Mouse (Mus musculus) forebrain, embryonic 16.5 days (tissue): ENCODE results near the gene G6pdx. TPM values are rescaled to one million over a fixed set of nuclear protein-coding genes. Genes with fewer than 3 reads are reported as not detected.

Source experiments
- polyA plus RNA-seq: library from polyadenylated mRNA; unstranded; fragments of >200 nt; fragmentation: Nextera tagmentation; extraction: Ambion mirVana; gene quantifications from 2 replicates; pipeline ENCODE4 v1.2.1, GENCODE M21; 2015

Gene G6pdx
- polyA plus RNA-seq, 1 experiment from 2014 or later = 60.7 TPM

Other genes starting within 250 kb of the G6pdx start
- 126 and 133 TPM in 2 replicates for gene Flna, start 179.4 kb downstream of the G6pdx start, polyA plus RNA-seq
- gene Emd, start 174.5 kb downstream of the G6pdx start, polyA plus RNA-seq = 13.7 and 17.9 TPM in 2 replicates
- gene Rpl10, start 158.4 kb downstream of the G6pdx start, polyA plus RNA-seq = 482 and 489 TPM in 2 replicates
- gene Taz, start 147.3 kb downstream of the G6pdx start, polyA plus RNA-seq = 96.3 and 104 TPM in 2 replicates
- gene Dnase1l1, start 146.9 kb downstream of the G6pdx start, polyA plus RNA-seq = 2.8 and 3.1 TPM in 2 replicates
- 202 and 229 TPM in 2 replicates for gene Atp6ap1, start 132.1 kb downstream of the G6pdx start, polyA plus RNA-seq
- gene Gdi1, start 124.2 kb downstream of the G6pdx start, polyA plus RNA-seq = 950 and 1,103 TPM in 2 replicates
- 68.2 and 68.8 TPM in 2 replicates for gene Fam50a, start 116.2 kb downstream of the G6pdx start, polyA plus RNA-seq
- 66.5 and 87.4 TPM in 2 replicates for gene Plxna3, start 100.1 kb downstream of the G6pdx start, polyA plus RNA-seq
- gene Lage3, start 75.6 kb downstream of the G6pdx start, polyA plus RNA-seq = 68.0 and 81.6 TPM in 2 replicates
- gene Ubl4a, start 56.0 kb downstream of the G6pdx start, polyA plus RNA-seq = 75.8 and 76.8 TPM in 2 replicates
- gene Slc10a3, start 55.8 kb downstream of the G6pdx start, polyA plus RNA-seq = 8.3 and 8.5 TPM in 2 replicates
- 34.6 and 36.4 TPM in 2 replicates for gene Fam3a, start 35.9 kb downstream of the G6pdx start, polyA plus RNA-seq
- 19.8 and 25.8 TPM in 2 replicates for gene Ikbkg, start 35.9 kb downstream of the G6pdx start, polyA plus RNA-seq
- gene Gm6880, start 52.2 kb upstream of the G6pdx start, polyA plus RNA-seq = not detected in 2 replicates
- not detected in 2 replicates for gene Olfr1326-ps1, start 145.7 kb upstream of the G6pdx start, polyA plus RNA-seq
- gene Olfr1325, start 163.5 kb upstream of the G6pdx start, polyA plus RNA-seq = not detected in 2 replicates
- gene Gm5640, start 216.4 kb upstream of the G6pdx start, polyA plus RNA-seq = 0.10 and 0.32 TPM in 2 replicates